Mouse (Mus musculus): ENCODE measurements around the gene F2rl2. TPM values are rescaled to one million over a fixed set of nuclear protein-coding genes. Genes with fewer than 3 reads are reported as not detected.

Gene F2rl2
- polyA plus RNA-seq, 2 experiments from 2014 or later, result 8.3 to 9.3 TPM

- ATAC-seq, result no peak
Observed at GRCm38 (mm10) chr13:95703376-95703775, 6.7 kb downstream of the F2rl2 start.

GRCm38 (mm10) chr13:95705589-95705988, 8.9 kb downstream of the F2rl2 start:
- ATAC-seq, result no peak

GRCm38 (mm10) chr13:95712054-95712453, 15.4 kb downstream of the F2rl2 start:
- ATAC-seq, result no peak

- peak; percentile 91 for ATAC-seq
Observed at GRCm38 (mm10) chr13:95712570-95713268, 16.1 kb downstream of the F2rl2 start.

- ATAC-seq, result no peak
Observed at GRCm38 (mm10) chr13:95714271-95714975, 17.8 kb downstream of the F2rl2 start.

- no peak for ATAC-seq
Observed at GRCm38 (mm10) chr13:95715356-95715755, 18.7 kb downstream of the F2rl2 start.

- peak; percentile 87 for ATAC-seq
Observed at GRCm38 (mm10) chr13:95719320-95720232, 22.9 kb downstream of the F2rl2 start.

- no peak for ATAC-seq
Observed at GRCm38 (mm10) chr13:95730491-95730890, 33.8 kb downstream of the F2rl2 start.

GRCm38 (mm10) chr13:95739651-95740050, 43.0 kb downstream of the F2rl2 start:
- no peak for ATAC-seq

- peak; percentile 85 for ATAC-seq
Observed at GRCm38 (mm10) chr13:95741813-95742689, 45.4 kb downstream of the F2rl2 start.

GRCm38 (mm10) chr13:95742881-95743466, 46.3 kb downstream of the F2rl2 start:
- no peak for ATAC-seq

GRCm38 (mm10) chr13:95745451-95745850, 48.8 kb downstream of the F2rl2 start:
- no peak for ATAC-seq

- no peak for ATAC-seq
Observed at GRCm38 (mm10) chr13:95746509-95746908, 49.9 kb downstream of the F2rl2 start.

- no peak for ATAC-seq
Observed at GRCm38 (mm10) chr13:95747101-95747500, 50.4 kb downstream of the F2rl2 start.

GRCm38 (mm10) chr13:95747541-95747940, 50.9 kb downstream of the F2rl2 start:
- no peak for ATAC-seq

Other genes with a start within 250 kb of the F2rl2 start
- not detected for gene S100z, start 218.1 kb upstream of the F2rl2 start, polyA plus RNA-seq (2017; shearing (Covaris generic))
- 10 to 100 TPM; 17.0 to 21.0 TPM for gene F2rl1, start 171.6 kb upstream of the F2rl2 start, polyA plus RNA-seq (2017; shearing (Covaris generic))
- gene F2r, start 78.4 kb upstream of the F2rl2 start, polyA plus RNA-seq (2017; shearing (Covaris generic)), result 10 to 100 TPM; 32.9 to 37.3 TPM
- 10 to 100 TPM; 16.6 to 17.1 TPM for gene Iqgap2, start 195.1 kb downstream of the F2rl2 start, polyA plus RNA-seq (2017; shearing (Covaris generic))